Mouse (Mus musculus) myocyte (in vitro differentiated cells): ENCODE data around the gene Cyb5d2. TPM values are rescaled to one million over a fixed set of nuclear protein-coding genes. Genes with fewer than 3 reads are reported as not detected.
A peak's percentile ranks its signal among the peaks of the same experiment; 100 is the strongest.

Source experiments
- H3K27me3 ChIP-seq: one replicate; pipeline ENCODE4 v1.6.1; 2011; ENCODE audit not compliant: control insufficient read depth, insufficient read depth, insufficient read length
- H3K36me3 ChIP-seq: one replicate; pipeline ENCODE4 v1.6.1; 2011; ENCODE audit not compliant: control insufficient read depth, insufficient read depth
- H3K4me2 ChIP-seq: one replicate; pipeline ENCODE4 v1.6.1; 2011; ENCODE audit warnings: low read depth, control low read depth
- H3K4me3 ChIP-seq: one replicate; pipeline ENCODE4 v1.5.1; 2011; ENCODE audit warnings: mild to moderate bottlenecking, control low read depth, moderate library complexity
- H3K79me2 ChIP-seq: one replicate; pipeline ENCODE4 v1.6.1; 2011; ENCODE audit not compliant: control insufficient read depth, insufficient read depth
- H3ac ChIP-seq: one replicate; pipeline ENCODE4 v1.6.1; 2011; ENCODE audit not compliant: control insufficient read depth, insufficient read length
- CEBPB ChIP-seq: IDR thresholded peaks from 2 replicates; pipeline ENCODE4 v1.6.1; 2011; ENCODE audit warnings: mild to moderate bottlenecking, moderate library complexity; ENCODE audit not compliant: poor library complexity, insufficient read depth, severe bottlenecking
- E2F4 ChIP-seq: IDR thresholded peaks from one replicate; pipeline ENCODE4 v1.6.1; 2011; ENCODE audit warnings: mild to moderate bottlenecking, control low read depth, moderate library complexity; ENCODE audit not compliant: insufficient read depth
- MAX ChIP-seq: IDR thresholded peaks from one replicate; pipeline ENCODE4 v1.6.1; 2011; ENCODE audit warnings: low read depth, mild to moderate bottlenecking, control low read depth
- MYOD1 ChIP-seq, 3 experiments: IDR thresholded peaks; one replicate each; pipeline ENCODE4 v1.6.1; 2011; ENCODE audit warnings: control low read depth in 2 of 3, low read depth in 2 of 3, mild to moderate bottlenecking in 2 of 3, moderate library complexity in 1 of 3; ENCODE audit not compliant: insufficient read length in 2 of 3, control insufficient read depth in 1 of 3
- MYOG ChIP-seq, 3 experiments: IDR thresholded peaks; one replicate each; pipeline ENCODE4 v1.6.1; 2011; ENCODE audit warnings: control low read depth in 2 of 3, low read depth in 2 of 3, mild to moderate bottlenecking in 2 of 3; ENCODE audit not compliant: insufficient read length in 2 of 3, control insufficient read depth in 1 of 3, insufficient read depth in 1 of 3
- POLR2A ChIP-seq: IDR thresholded peaks from one replicate; pipeline ENCODE4 v1.6.1; 2011; ENCODE audit warnings: low read depth, mild to moderate bottlenecking, control low read depth, moderate library complexity; ENCODE audit not compliant: insufficient read length
- POLR2AphosphoS2 ChIP-seq: IDR thresholded peaks from one replicate; pipeline ENCODE4 v1.6.1; 2011; ENCODE audit warnings: low read depth, control low read depth; ENCODE audit not compliant: insufficient read length
- REST ChIP-seq: IDR thresholded peaks from one replicate; pipeline ENCODE4 v1.6.1; 2011; ENCODE audit warnings: mild to moderate bottlenecking, control low read depth, moderate library complexity; ENCODE audit not compliant: insufficient read depth, insufficient read length
- SRF ChIP-seq: IDR thresholded peaks from one replicate; pipeline ENCODE4 v1.6.1; 2011; ENCODE audit warnings: low read depth; ENCODE audit not compliant: control insufficient read depth, insufficient read length
- TCF12 ChIP-seq: IDR thresholded peaks from one replicate; pipeline ENCODE4 v1.6.1; 2011; ENCODE audit warnings: mild to moderate bottlenecking, control low read depth; ENCODE audit not compliant: poor library complexity, insufficient read depth, severe bottlenecking
- TCF3 ChIP-seq: IDR thresholded peaks from one replicate; pipeline ENCODE4 v1.6.1; 2011; ENCODE audit warnings: low read depth, control low read depth; ENCODE audit not compliant: insufficient read length
- USF1 ChIP-seq: IDR thresholded peaks from one replicate; pipeline ENCODE4 v1.6.1; 2011; ENCODE audit warnings: low read depth, mild to moderate bottlenecking, control low read depth, moderate library complexity
- polyA plus RNA-seq: library from polyadenylated mRNA; unstranded; fragments of >200 nt; fragmentation: generic; extraction: Trizol; gene quantifications from one replicate; pipeline ENCODE4 v1.2.1, GENCODE M21; 2012; ENCODE audit warnings: missing spikeins

The Cyb5d2 gene
- polyA plus RNA-seq, 1 experiment = 6.9 TPM

- no peaks in the 10 kb centered on the region for H3K27me3 ChIP-seq
- TF ChIP-seq USF1 = no peak
- TF ChIP-seq SRF = no peak
- no peak for TF ChIP-seq POLR2A
- no peak for TF ChIP-seq E2F4
- TF ChIP-seq MYOD1 (IDR thresholded peaks at IDR 0.05; ENCODE audit: control insufficient read depth in 1 of 3, insufficient read length in 2 of 3, low read depth in 2 of 3) = no peak
- no peak for TF ChIP-seq MAX
- no peak for TF ChIP-seq REST
- no peak for TF ChIP-seq TCF12
- TF ChIP-seq TCF3 = no peak
Measured at GRCm38 (mm10) chr11:72806556-72806955, 10.6 kb upstream of the Cyb5d2 start.

GRCm38 (mm10) chr11:72805232-72805631, 9.3 kb upstream of the Cyb5d2 start:
- no peak overlapping the region for H3K4me2 ChIP-seq
- no peak for TF ChIP-seq POLR2AphosphoS2
- no peak for TF ChIP-seq MAX
- no peak for TF ChIP-seq CEBPB
- no peak for TF ChIP-seq MYOG (IDR thresholded peaks at IDR 0.05; ENCODE audit: control insufficient read depth in 1 of 3, insufficient read depth in 1 of 3, insufficient read length in 2 of 3, low read depth in 2 of 3)
- no peak for TF ChIP-seq REST
- TF ChIP-seq MYOD1 (IDR thresholded peaks at IDR 0.05; ENCODE audit: control insufficient read depth in 1 of 3, insufficient read length in 2 of 3, low read depth in 2 of 3) = no peak
- no peak for TF ChIP-seq POLR2A
- no peak for TF ChIP-seq USF1
- no peak for TF ChIP-seq E2F4
- TF ChIP-seq SRF = no peak
- TF ChIP-seq TCF3 = no peak
- TF ChIP-seq TCF12 = no peak
- no peak overlapping the region for H3K4me3 ChIP-seq
- no peaks in the 10 kb centered on the region for H3K36me3 ChIP-seq
- H3ac ChIP-seq = no peak overlapping the region
- H3K79me2 ChIP-seq = peaks cover 64% of the 10 kb centered on the region
- H3K27me3 ChIP-seq = no peaks in the 10 kb centered on the region

More at GRCm38 (mm10) chr11:72806556-72806955, 10.6 kb upstream of the Cyb5d2 start:
- Histone ChIP-seq H3K36me3 (no peaks in the 10 kb centered on the region), H3K4me3 (no peak overlapping the region), H3K79me2 (peaks cover 61% of the 10 kb centered on the region), H3K4me2 (no peak overlapping the region), H3ac (no peak overlapping the region)

GRCm38 (mm10) chr11:72804586-72804985, 8.6 kb upstream of the Cyb5d2 start:
- no peak overlapping the region for H3K4me2 ChIP-seq
- H3K27me3 ChIP-seq = no peaks in the 10 kb centered on the region
- H3ac ChIP-seq = no peak overlapping the region
- H3K79me2 ChIP-seq = peaks cover 64% of the 10 kb centered on the region
- H3K36me3 ChIP-seq = no peaks in the 10 kb centered on the region
- no peak overlapping the region for H3K4me3 ChIP-seq
- TF ChIP-seq MYOD1 (IDR thresholded peaks at IDR 0.05; ENCODE audit: control insufficient read depth in 1 of 3, insufficient read length in 2 of 3, low read depth in 2 of 3) (no peak), POLR2AphosphoS2 (no peak), POLR2A (no peak), TCF3 (no peak), CEBPB (no peak), E2F4 (no peak), MAX (no peak), REST (no peak), SRF (no peak), USF1 (no peak), MYOG (IDR thresholded peaks at IDR 0.05; ENCODE audit: control insufficient read depth in 1 of 3, insufficient read depth in 1 of 3, insufficient read length in 2 of 3, low read depth in 2 of 3) (no peak), TCF12 (no peak)

- Histone ChIP-seq H3K36me3 (no peaks in the 10 kb centered on the region), H3K79me2 (peaks cover 66% of the 10 kb centered on the region), H3K27me3 (no peaks in the 10 kb centered on the region), H3K4me3 (no peak overlapping the region), H3ac (no peak overlapping the region), H3K4me2 (peak overlapping the region; percentile 5)
- no peak for TF ChIP-seq USF1
- no peak for TF ChIP-seq POLR2A
- TF ChIP-seq TCF12 = no peak
- no peak for TF ChIP-seq MYOD1 (IDR thresholded peaks at IDR 0.05; ENCODE audit: control insufficient read depth in 1 of 3, insufficient read length in 2 of 3, low read depth in 2 of 3)
- TF ChIP-seq SRF = no peak
- no peak for TF ChIP-seq E2F4
- TF ChIP-seq MAX = no peak
- no peak for TF ChIP-seq MYOG (IDR thresholded peaks at IDR 0.05; ENCODE audit: control insufficient read depth in 1 of 3, insufficient read depth in 1 of 3, insufficient read length in 2 of 3, low read depth in 2 of 3)
- TF ChIP-seq TCF3 = no peak
- TF ChIP-seq REST = no peak
- no peak for TF ChIP-seq POLR2AphosphoS2
- TF ChIP-seq CEBPB = no peak
Measured at GRCm38 (mm10) chr11:72803038-72803437, 7.1 kb upstream of the Cyb5d2 start.

DNA sequence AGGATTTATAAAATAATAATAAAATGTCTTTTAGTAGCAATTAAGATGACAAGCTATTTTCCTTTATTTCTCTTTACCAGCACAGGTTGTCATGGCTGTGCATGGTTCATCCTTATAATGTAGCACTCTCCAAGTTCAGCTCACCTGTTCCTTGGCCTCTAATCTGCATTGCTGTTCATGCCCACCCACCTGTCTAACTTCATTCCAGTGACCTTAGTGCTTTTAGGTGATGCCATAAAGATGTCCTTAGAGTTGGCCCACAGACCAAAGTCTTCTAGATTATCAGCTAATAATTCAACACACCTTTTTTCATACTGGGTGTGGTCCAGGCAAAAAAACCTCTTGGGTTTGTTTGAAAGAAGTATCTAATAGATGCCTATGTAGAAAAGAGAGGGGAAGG, 5.2 kb upstream of the Cyb5d2 start:
- H3ac ChIP-seq = no peak overlapping the region
- no peak overlapping the region for H3K4me2 ChIP-seq
- no peak overlapping the region for H3K4me3 ChIP-seq
- H3K27me3 ChIP-seq = no peaks in the 10 kb centered on the region
- H3K79me2 ChIP-seq = peaks cover 76% of the 10 kb centered on the region
- no peak for TF ChIP-seq CEBPB
- TF ChIP-seq MAX = no peak
- no peak for TF ChIP-seq MYOD1 (IDR thresholded peaks at IDR 0.05; ENCODE audit: control insufficient read depth in 1 of 3, insufficient read length in 2 of 3, low read depth in 2 of 3)
- TF ChIP-seq POLR2AphosphoS2 = no peak
- no peak for TF ChIP-seq TCF12
- no peak for TF ChIP-seq USF1
- no peak for TF ChIP-seq TCF3
- no peak for TF ChIP-seq MYOG (IDR thresholded peaks at IDR 0.05; ENCODE audit: control insufficient read depth in 1 of 3, insufficient read depth in 1 of 3, insufficient read length in 2 of 3, low read depth in 2 of 3)
- no peaks in the 10 kb centered on the region for H3K36me3 ChIP-seq
